Mouse (Mus musculus) kidney, embryonic 16.5 days (tissue): Measurements from ENCODE around the gene Rnasel. TPM values are rescaled to one million over a fixed set of nuclear protein-coding genes. Genes with fewer than 3 reads are reported as not detected.

Experiments
- ATAC-seq: fragments of 200-750 bp; cut with Nextera tagmentation; 2 replicates; pipeline ENCODE4 v1.8.0; 2017; ENCODE audit warnings: moderate TSS enrichment; ENCODE audit not compliant: low FRiP score, low TSS enrichment
- H3K27ac ChIP-seq: fragments of 300-500 bp; sonication (generic); 2 replicates; pipeline ENCODE4 v1.5.1; 2014; ENCODE audit warnings: low read length
- H3K27me3 ChIP-seq: fragments of 300-500 bp; sonication (generic); 2 replicates; pipeline ENCODE4 v1.6.1; 2014; ENCODE audit warnings: low read length, control low read depth, mixed read lengths; ENCODE audit not compliant: insufficient read depth
- H3K36me3 ChIP-seq: fragments of 300-500 bp; sonication (generic); 2 replicates; pipeline ENCODE4 v1.6.1; 2014; ENCODE audit warnings: low read length, control low read depth, mixed read lengths; ENCODE audit not compliant: insufficient read depth
- H3K4me1 ChIP-seq: fragments of 300-500 bp; sonication (generic); 2 replicates; pipeline ENCODE4 v1.6.1; 2014; ENCODE audit warnings: low read length, control low read depth, mixed read lengths; ENCODE audit not compliant: insufficient read depth
- H3K4me2 ChIP-seq: fragments of 300-500 bp; sonication (generic); replicated peaks from 2 replicates; pipeline ENCODE4 v1.6.1; 2014; ENCODE audit warnings: low read depth, low read length
- H3K4me3 ChIP-seq: fragments of 300-500 bp; sonication (generic); 2 replicates; pipeline ENCODE4 v1.5.1; 2014; ENCODE audit warnings: mild to moderate bottlenecking, low read length
- H3K9ac ChIP-seq: fragments of 300-500 bp; sonication (generic); replicated peaks from 2 replicates; pipeline ENCODE4 v1.6.1; 2014; ENCODE audit warnings: low read length
- H3K9me3 ChIP-seq: fragments of 300-500 bp; sonication (generic); 2 replicates; pipeline ENCODE4 v1.6.1; 2016; ENCODE audit warnings: low read length, control low read depth
- WGBS: fragments of 180-500 bp; shearing (Covaris S2); extraction: QIAGEN DNeasy Blood & Tissue Kit; methylation state at CpG from one replicate; pipeline ENCODE4 v1.1.7; 2014; 5-methylcytosine and 5-hydroxymethylcytosine counted together
- polyA plus RNA-seq: library from polyadenylated mRNA; unstranded; fragments of >200 nt; fragmentation: Nextera tagmentation; extraction: Ambion mirVana; gene quantifications from 2 replicates; pipeline ENCODE4 v1.2.1, GENCODE M21; 2015

The Rnasel gene
- polyA plus RNA-seq, 1 experiment from 2014 or later, result 10.7 TPM

GRCm38 (mm10) chr1:153733181-153733580 is 16.0 kb upstream of the Rnasel start:
- WGBS, result 50% methylated on average over 9 of the region's 9 CpGs
- Histone ChIP-seq H3K27ac (no peak overlapping the region), H3K4me1 (no peaks in the 10 kb centered on the region; the same call in 1 of the 2 replicates), H3K4me2 (no peak overlapping the region), H3K9ac (no peak overlapping the region), H3K9me3 (no peaks in the 10 kb centered on the region), H3K36me3 (no peaks in the 10 kb centered on the region), H3K27me3 (peaks cover 10% of the 10 kb centered on the region; the same call in 1 of the 2 replicates), H3K4me3 (no peak overlapping the region)
- ATAC-seq, result no peak

DNA sequence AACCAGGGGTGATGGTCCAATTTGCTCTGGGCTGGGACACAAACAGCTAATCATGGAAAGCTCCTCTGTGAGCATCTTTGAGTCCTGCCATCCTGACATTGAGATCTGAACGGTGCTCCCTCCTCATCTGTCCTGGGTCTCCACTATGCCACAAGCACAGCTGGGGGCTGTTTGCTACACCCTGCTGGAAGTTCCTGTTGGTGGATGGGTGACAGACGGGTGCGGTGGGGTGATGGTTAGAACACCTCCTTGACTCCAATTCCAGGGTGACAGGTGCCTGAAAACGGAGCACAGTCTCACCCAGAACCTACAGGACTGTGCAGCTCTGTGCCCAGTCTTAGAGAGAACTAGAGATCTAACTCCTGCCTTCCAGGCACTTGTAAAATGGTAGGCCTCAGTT is 14.4 kb upstream of the Rnasel start:
- Histone ChIP-seq H3K9me3 (no peaks in the 10 kb centered on the region), H3K27me3 (peaks cover 19% of the 10 kb centered on the region), H3K4me1 (peaks cover 3% of the 10 kb centered on the region; the same call in 1 of the 2 replicates), H3K4me3 (no peak overlapping the region), H3K27ac (no peak overlapping the region), H3K9ac (no peak overlapping the region), H3K4me2 (no peak overlapping the region), H3K36me3 (no peaks in the 10 kb centered on the region)
- 86% methylated on average over 4 of the region's 4 CpGs for WGBS
- ATAC-seq, result no peak

GRCm38 (mm10) chr1:153736096-153736495 is 13.1 kb upstream of the Rnasel start:
- no peak overlapping the region for H3K27ac ChIP-seq
- peaks cover 24% of the 10 kb centered on the region for H3K27me3 ChIP-seq
- H3K36me3 ChIP-seq, result no peaks in the 10 kb centered on the region
- H3K4me2 ChIP-seq, result no peak overlapping the region
- no peaks in the 10 kb centered on the region for H3K9me3 ChIP-seq
- peaks cover 9% of the 10 kb centered on the region for H3K4me1 ChIP-seq
- H3K4me3 ChIP-seq, result no peak overlapping the region
- H3K9ac ChIP-seq, result no peak overlapping the region
- no peak for ATAC-seq
- WGBS, result 68% methylated on average over 6 of the region's 6 CpGs

DNA sequence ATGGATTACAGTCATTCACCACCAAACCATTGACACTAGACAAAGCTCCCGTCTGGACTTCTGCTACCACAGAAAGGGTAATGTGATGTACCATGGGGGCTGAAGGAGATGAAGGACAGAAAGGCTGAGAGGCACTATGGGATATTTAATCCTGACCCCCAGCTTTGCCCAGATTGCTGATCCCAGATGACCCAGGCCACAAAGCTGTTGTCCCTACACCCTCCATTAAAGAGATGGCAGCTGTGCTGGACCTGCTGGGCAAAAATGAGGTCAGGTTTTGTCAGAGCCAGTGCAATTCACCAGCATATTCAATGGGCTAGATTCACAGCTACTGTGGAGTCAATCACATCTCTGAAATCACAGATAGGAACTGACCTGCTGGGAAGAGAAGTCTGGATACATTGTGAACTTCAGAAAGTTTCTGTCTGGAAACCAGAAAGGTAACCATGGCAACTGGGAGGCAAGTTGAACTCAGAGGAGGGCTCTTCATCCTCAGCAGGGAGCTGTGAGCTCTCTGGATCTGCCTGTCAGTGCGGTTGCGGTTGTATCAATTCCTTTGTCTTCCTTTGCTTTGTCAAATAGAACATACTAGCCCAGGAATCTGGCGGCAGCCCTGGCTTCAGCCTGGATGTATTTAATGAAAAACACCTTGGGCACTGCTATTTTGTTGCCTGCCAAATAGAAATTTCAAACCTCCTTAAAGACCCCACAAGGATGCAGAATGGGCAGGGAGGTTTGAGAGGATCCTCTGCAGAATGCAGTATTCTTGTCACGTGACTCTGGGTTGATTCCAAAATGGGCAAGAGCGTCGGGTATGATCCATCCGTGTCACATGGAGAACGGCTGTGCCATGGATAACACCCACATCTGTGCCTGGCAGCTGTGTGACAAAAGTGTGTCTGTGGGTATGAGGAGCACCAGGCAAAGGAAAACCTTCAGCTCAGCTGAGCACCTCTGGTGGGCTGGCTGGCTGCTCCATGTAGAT is 11.8 kb upstream of the Rnasel start:
- no peak overlapping the region for H3K4me3 ChIP-seq
- no peak overlapping the region for H3K4me2 ChIP-seq
- no peak for ATAC-seq
- no peak overlapping the region for H3K9ac ChIP-seq
- no peaks in the 10 kb centered on the region for H3K36me3 ChIP-seq
- peaks cover 32% of the 10 kb centered on the region for H3K27me3 ChIP-seq
- no peaks in the 10 kb centered on the region for H3K9me3 ChIP-seq
- no peak overlapping the region for H3K27ac ChIP-seq
- 58% methylated on average over 9 of the region's 9 CpGs for WGBS
- H3K4me1 ChIP-seq, result peaks cover 14% of the 10 kb centered on the region

DNA sequence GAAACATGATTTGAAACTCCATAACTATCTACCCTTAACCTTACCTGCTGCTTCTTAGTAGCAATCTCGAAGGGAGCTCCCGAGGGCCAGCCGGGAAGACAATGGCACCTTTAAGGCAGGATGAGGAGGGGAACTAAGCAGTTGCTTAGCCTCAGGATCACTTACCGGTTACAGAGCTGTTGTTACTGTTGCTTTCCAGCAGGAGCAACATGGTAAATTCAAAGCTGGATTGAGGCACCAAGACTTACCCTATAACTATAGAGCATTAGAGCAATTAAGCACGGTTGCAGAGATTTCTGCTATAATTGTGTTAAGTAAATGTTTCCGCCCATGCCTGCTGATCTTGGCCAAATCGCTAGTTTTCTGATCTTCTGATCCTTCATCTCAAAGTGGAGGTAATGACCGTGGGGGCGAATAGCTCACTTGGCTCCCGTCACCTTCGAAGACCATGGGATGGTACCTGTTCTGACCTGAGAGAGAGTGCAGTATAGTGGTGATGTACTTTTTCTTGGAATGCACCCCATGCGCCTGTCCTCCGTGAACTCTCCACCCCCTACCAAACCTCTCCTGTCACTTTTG is 9.7 kb upstream of the Rnasel start:
- peak overlapping the region; percentile 78 for H3K4me2 ChIP-seq
- peak overlapping the region; percentile 47 for H3K4me3 ChIP-seq
- H3K36me3 ChIP-seq, result 0 out of 2 replicates have a peak, but pooled peaks cover 2% of the 10 kb centered on the region
- no peak overlapping the region for H3K27ac ChIP-seq
- no peaks in the 10 kb centered on the region for H3K9me3 ChIP-seq
- peaks cover 32% of the 10 kb centered on the region for H3K27me3 ChIP-seq
- no peak for ATAC-seq
- 0 out of 2 replicates have a peak overlapping the region, but pooled peaks have one; percentile 42 for H3K9ac ChIP-seq
- 19% methylated on average over 13 of the region's 13 CpGs for WGBS
- H3K4me1 ChIP-seq, result peaks cover 14% of the 10 kb centered on the region

- H3K9me3 ChIP-seq, result no peaks in the 10 kb centered on the region
- peaks cover 14% of the 10 kb centered on the region for H3K4me1 ChIP-seq
- peaks cover 32% of the 10 kb centered on the region for H3K27me3 ChIP-seq
- 0 out of 2 replicates have a peak, but pooled peaks cover 2% of the 10 kb centered on the region for H3K36me3 ChIP-seq
- H3K4me2 ChIP-seq, result peak within 1 kb of the TSS; percentile 78
- peak within 1 kb of the TSS; percentile 42 for H3K9ac ChIP-seq
- ATAC-seq, result peak; percentile 76
- peak within 1 kb of the TSS; percentile 47 for H3K4me3 ChIP-seq
- no peak within 1 kb of the TSS for H3K27ac ChIP-seq
- 0% methylated on average over 28 of the region's 28 CpGs for WGBS
Observed at GRCm38 (mm10) chr1:153740145-153740544, 9.1 kb upstream of the Rnasel start, which contains the start of gene Rgs16. Gene Rgs16 (plus strand): TSS chr1:153740349.

- no peak for ATAC-seq
- peak overlapping the region; percentile 29 for H3K9ac ChIP-seq
Observed at GRCm38 (mm10) chr1:153740775-153741400, 8.3 kb upstream of the Rnasel start.

DNA sequence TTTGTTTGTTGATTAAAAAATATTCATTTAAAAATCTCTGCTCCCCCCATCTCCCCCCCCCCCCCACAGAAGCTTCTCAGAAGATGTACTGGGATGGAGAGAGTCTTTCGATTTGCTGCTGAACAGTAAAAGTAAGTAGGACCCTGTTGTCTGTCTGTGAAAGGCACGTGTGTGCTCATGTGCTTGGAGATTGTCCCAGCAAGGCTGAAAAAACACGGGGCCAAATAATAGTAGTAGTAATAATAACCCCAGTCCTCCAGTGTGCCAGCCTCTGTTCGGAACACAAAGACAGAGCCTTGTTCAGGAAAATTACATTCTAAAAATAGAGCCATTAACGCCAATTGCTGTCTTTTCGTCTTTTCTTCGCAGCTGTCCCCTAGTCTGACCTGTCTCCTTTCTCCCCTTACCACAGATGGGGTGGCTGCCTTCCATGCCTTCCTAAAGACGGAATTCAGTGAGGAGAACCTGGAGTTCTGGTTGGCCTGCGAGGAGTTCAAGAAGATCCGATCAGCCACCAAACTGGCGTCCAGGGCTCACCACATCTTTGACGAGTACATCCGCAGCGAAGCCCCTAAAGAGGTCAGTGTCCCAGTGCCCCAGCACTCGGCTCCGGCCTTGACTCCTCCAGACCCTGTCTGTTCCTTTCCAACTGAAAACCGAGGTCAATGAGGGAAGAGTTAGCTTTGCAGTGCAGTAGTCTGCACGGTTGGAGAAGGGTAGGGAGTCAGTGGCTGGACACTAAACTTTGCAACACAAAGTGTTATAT is 7.5 kb upstream of the Rnasel start:
- Histone ChIP-seq H3K9me3 (no peaks in the 10 kb centered on the region), H3K27ac (no peak overlapping the region), H3K27me3 (peaks cover 32% of the 10 kb centered on the region), H3K9ac (0 out of 2 replicates have a peak overlapping the region, but pooled peaks have one; percentile 15), H3K4me3 (peak overlapping the region; percentile 47; the same call in 1 of the 2 replicates), H3K36me3 (0 out of 2 replicates have a peak, but pooled peaks cover 2% of the 10 kb centered on the region), H3K4me1 (peaks cover 14% of the 10 kb centered on the region), H3K4me2 (peak overlapping the region; percentile 78)
- 65% methylated on average over 18 of the region's 18 CpGs for WGBS
- ATAC-seq, result no peak

More at GRCm38 (mm10) chr1:153740775-153741400, 8.3 kb upstream of the Rnasel start:
- peak overlapping the region; percentile 78 for H3K4me2 ChIP-seq
- H3K4me1 ChIP-seq, result peaks cover 14% of the 10 kb centered on the region
- H3K9me3 ChIP-seq, result no peaks in the 10 kb centered on the region
- no peak overlapping the region for H3K27ac ChIP-seq
- peaks cover 32% of the 10 kb centered on the region for H3K27me3 ChIP-seq
- 0 out of 2 replicates have a peak, but pooled peaks cover 2% of the 10 kb centered on the region for H3K36me3 ChIP-seq
- 37% methylated on average over 12 of the region's 12 CpGs for WGBS
- peak overlapping the region; percentile 47 for H3K4me3 ChIP-seq
